Mouse (Mus musculus) mouse embryonic stem cell (cell line): Measurements from ENCODE around the gene Gm42906.

ENCODE experiments used
- in situ Hi-C, 2 experiments: fragments of 300-500 bp; cut with MboI; formaldehyde crosslinking; loops; 1 replicate in 1 of 2; 3 replicates in 1 of 2; pipeline ENCODE4 v1.14.3; 2019 to 2020; ENCODE audit warnings: low sequenced_read_pairs in 2 of 2, low pct_unique_long_range_greater_than_20kb in 1 of 2, mixed read lengths in 1 of 2; ENCODE audit not compliant: unreplicated experiment in 1 of 2

Gm42906 gene

GRCm38 (mm10) chr5:151210869-151211268 is 217.1 kb downstream of the Gm42906 start:
- in situ Hi-C loops, result no loop called here

GRCm38 (mm10) chr5:151210060-151210459 is 217.9 kb downstream of the Gm42906 start:
- in situ Hi-C loops, result no loop called here

- in situ Hi-C loops, result no loop called here
These were observed 222.9 kb downstream of the Gm42906 start for GRCm38 (mm10) chr5:151205017-151205416.

GRCm38 (mm10) chr5:151202925-151203324 is 225.0 kb downstream of the Gm42906 start:
- in situ Hi-C loops, result no loop called here

GRCm38 (mm10) chr5:151201220-151201619 is 226.7 kb downstream of the Gm42906 start:
- in situ Hi-C loops, result no loop called here

GRCm38 (mm10) chr5:151199235-151199634 is 228.7 kb downstream of the Gm42906 start:
- in situ Hi-C loops, result no loop called here

- in situ Hi-C loops, result no loop called here
These were observed 231.2 kb downstream of the Gm42906 start for GRCm38 (mm10) chr5:151196603-151197272.

- in situ Hi-C loops, result no loop called here
These were observed 234.0 kb downstream of the Gm42906 start for GRCm38 (mm10) chr5:151193885-151194520.

- in situ Hi-C loops, result no loop called here
These were observed 235.7 kb downstream of the Gm42906 start for GRCm38 (mm10) chr5:151192266-151192665.

GRCm38 (mm10) chr5:151190764-151191163 is 237.2 kb downstream of the Gm42906 start:
- in situ Hi-C loops, result no loop called here

GRCm38 (mm10) chr5:151189789-151190378 is 238.1 kb downstream of the Gm42906 start:
- in situ Hi-C loops, result no loop called here

- in situ Hi-C loops, result no loop called here
These were observed 238.6 kb downstream of the Gm42906 start for GRCm38 (mm10) chr5:151189321-151189720.

GRCm38 (mm10) chr5:151188659-151189058 is 239.3 kb downstream of the Gm42906 start:
- in situ Hi-C loops, result no loop called here

- in situ Hi-C loops, result no loop called here
These were observed 240.6 kb downstream of the Gm42906 start for GRCm38 (mm10) chr5:151187336-151187735.

GRCm38 (mm10) chr5:151185286-151185856 is 242.6 kb downstream of the Gm42906 start:
- in situ Hi-C loops, result no loop called here

- in situ Hi-C loops, result no loop called here
These were observed 244.2 kb downstream of the Gm42906 start for GRCm38 (mm10) chr5:151183656-151184240.

- in situ Hi-C loops, result no loop called here
These were observed 246.7 kb downstream of the Gm42906 start for GRCm38 (mm10) chr5:151181288-151181687.

- in situ Hi-C loops, result no loop called here
These were observed 247.7 kb downstream of the Gm42906 start for GRCm38 (mm10) chr5:151180176-151180785.

GRCm38 (mm10) chr5:151177171-151177570 is 250.8 kb downstream of the Gm42906 start:
- in situ Hi-C loops, result no loop called here
